Mouse (Mus musculus) brain, embryonic 14.5 days (tissue): ENCODE measurements around the gene Cpa2.

ENCODE experiments used
- CTCF ChIP-seq: fragments of 200-500 bp; IDR thresholded peaks from 2 replicates; pipeline ENCODE4 v1.5.1; 2012; ENCODE audit warnings: inconsistent platforms, mild to moderate bottlenecking, moderate library complexity, borderline replicate concordance; ENCODE audit not compliant: insufficient read depth, insufficient read length; ENCODE audit errors: extremely low read depth
- POLR2A ChIP-seq: fragments of 200-500 bp; IDR thresholded peaks from 2 replicates; pipeline ENCODE4 v1.6.1; 2012; ENCODE audit warnings: mild to moderate bottlenecking, inconsistent platforms, borderline replicate concordance; ENCODE audit not compliant: poor library complexity, insufficient read depth, insufficient read length, severe bottlenecking; ENCODE audit errors: extremely low read depth

DNA sequence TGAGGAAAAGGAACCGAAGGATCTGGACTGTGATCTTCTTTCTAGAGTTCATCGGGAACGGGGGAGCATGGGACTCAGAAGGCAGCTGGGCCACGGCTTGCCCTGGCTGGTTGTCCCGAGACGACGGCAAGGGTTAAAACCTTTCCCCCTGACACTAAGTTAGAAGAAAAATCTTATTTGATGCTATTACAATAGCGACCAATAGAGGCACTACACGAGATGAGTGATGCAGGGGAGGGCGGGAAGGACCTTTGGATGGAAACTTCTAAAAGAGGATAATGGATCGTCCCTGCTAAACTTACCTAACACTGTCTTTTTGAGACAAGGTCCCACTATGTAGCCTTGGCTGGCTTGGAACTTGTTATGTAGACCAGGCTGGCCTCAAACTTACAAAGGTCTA is 21.0 kb upstream of the Cpa2 start:
- no peak for TF ChIP-seq CTCF
- no peak for TF ChIP-seq POLR2A
